9 mouse cellular contexts compared by ENCODE assay signal in the genomic region with DNA sequence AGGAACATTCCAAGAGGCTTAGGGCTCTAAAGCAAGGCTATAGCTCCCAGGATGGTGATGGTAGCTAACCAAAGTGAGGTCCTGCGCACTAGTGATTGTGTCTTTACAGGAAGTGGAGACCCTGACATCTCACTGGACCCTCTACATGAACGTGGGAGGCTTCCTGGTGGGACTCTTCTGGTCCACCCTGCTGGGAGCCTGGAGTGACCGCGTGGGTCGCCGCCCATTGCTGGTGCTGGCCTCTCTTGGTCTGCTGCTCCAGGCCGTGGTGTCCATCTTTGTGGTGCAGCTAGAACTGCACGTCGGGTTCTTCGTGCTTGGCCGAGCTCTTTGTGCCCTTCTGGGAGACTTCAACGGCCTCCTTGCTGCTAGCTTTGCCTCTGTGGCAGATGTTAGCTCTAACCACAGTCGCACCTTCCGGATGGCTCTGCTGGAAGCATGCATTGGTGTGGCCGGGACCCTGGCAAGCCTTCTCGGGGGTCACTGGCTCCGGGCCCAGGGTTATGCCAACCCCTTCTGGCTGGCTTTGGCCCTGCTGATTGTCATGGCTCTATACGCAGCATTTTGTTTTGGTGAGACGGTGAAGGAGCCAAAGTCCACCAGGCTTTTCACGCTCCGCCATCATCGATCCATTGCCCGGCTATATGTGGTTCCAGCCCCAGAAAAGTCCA. TPM values are rescaled to one million over a fixed set of nuclear protein-coding genes. Genes with fewer than 3 reads are reported as not detected.
A peak's percentile ranks its signal among the peaks of the same experiment; 100 is the strongest.
DNase-seq lines count a peak whose midpoint lies in the region; ATAC-seq and TF ChIP-seq lines count a peak whose summit lies in the region.
"Had no signal": no experiment of that assay in that cellular context is flagged by ENCODE, and none has a peak within 500 bp of the region (broad histone marks: within the 10 kb centered on the region; RNA-seq: fewer than 3 reads in every experiment).

No protein-coding gene starts in this region.

- no peak for TF ChIP-seq EP300 in stomach, postnatal 0 days (optimal IDR thresholded peaks at IDR 0.05)

- peak overlapping the region; percentile 83 for H3K9ac ChIP-seq in liver, embryonic 11.5 days (ENCODE audit: low read depth, low read length)
- H3K9ac ChIP-seq in stomach, postnatal 0 days (ENCODE audit: low read length) = peak overlapping the region; percentile 75; the same call in 1 of the 2 replicates

- TF ChIP-seq CTCF in cerebellum, adult 2 months (IDR thresholded peaks at IDR 0.05; ENCODE audit: borderline replicate concordance, insufficient read depth, low read depth, low read length) = no peak
- no peak for TF ChIP-seq CTCF in spleen, adult 2 months (IDR thresholded peaks at IDR 0.05; ENCODE audit: extremely low read depth, insufficient read depth, insufficient read length, insufficient replicate concordance)
- no peak for TF ChIP-seq CTCF in stomach, postnatal 0 days (IDR thresholded peaks at IDR 0.05; ENCODE audit: low read depth)

- no peaks in the 10 kb centered on the region for H3K9me3 ChIP-seq in liver, embryonic 11.5 days (ENCODE audit: control insufficient read depth, low read length)
- H3K9me3 ChIP-seq in stomach, postnatal 0 days (ENCODE audit: control insufficient read depth, low read length) = no peaks in the 10 kb centered on the region

- H3K4me2 ChIP-seq in liver, embryonic 11.5 days = peak overlapping the region; percentile 100
- H3K4me2 ChIP-seq in stomach, postnatal 0 days (replicated peaks; ENCODE audit: low read depth) = peak overlapping the region; percentile 92

- no peak for DNase-seq in cerebellum, adult 2 months
- no peak for DNase-seq in cerebellum, adult 11 months
- no peak for DNase-seq in spleen, adult 2 months (ENCODE audit: low read depth in 1 of 2, low spot score in 2 of 2)
- DNase-seq in spleen, adult 18-20 months = no peak
- DNase-seq in liver, embryonic 11.5 days (ENCODE audit: low spot score) = no peak
- DNase-seq in stomach, postnatal 0 days (ENCODE audit: low spot score) = no peak
- DNase-seq in thymus, postnatal 25 days = no peak
- DNase-seq in adrenal gland, adult 8-10 months = no peak

- TF ChIP-seq POLR2A in cerebellum, adult 2 months (IDR thresholded peaks at IDR 0.05; ENCODE audit: borderline replicate concordance, insufficient read depth, low read length) = no peak
- no peak for TF ChIP-seq POLR2A in spleen, adult 2 months (IDR thresholded peaks at IDR 0.05; ENCODE audit: low read depth, low read length)

- no peaks in the 10 kb centered on the region for H3K36me3 ChIP-seq in spleen, adult 2 months (ENCODE audit: control insufficient read depth, insufficient read depth, low read length)
- H3K36me3 ChIP-seq in liver, embryonic 11.5 days (ENCODE audit: control insufficient read depth, insufficient read depth, low read length) = no peaks in the 10 kb centered on the region
- H3K36me3 ChIP-seq in stomach, postnatal 0 days (ENCODE audit: control insufficient read depth, insufficient read depth, low read length) = no peaks in the 10 kb centered on the region

- WGBS in cerebellum, adult 2 months = 21% methylated on average over 23 of the region's 23 CpGs
- WGBS in spleen, adult 2 months = 66% methylated on average over 23 of the region's 23 CpGs
- WGBS in liver, embryonic 11.5 days = 75% methylated on average over 23 of the region's 23 CpGs
- WGBS in stomach, postnatal 0 days = 73% methylated on average over 23 of the region's 23 CpGs

- H3K27ac ChIP-seq in cerebellum, adult 2 months (ENCODE audit: insufficient read depth, low read length) = no peak overlapping the region
- H3K27ac ChIP-seq in spleen, adult 2 months (ENCODE audit: insufficient read depth, low read length) = no peak overlapping the region
- peak overlapping the region; percentile 69; the same call in 1 of the 2 replicates for H3K27ac ChIP-seq in liver, embryonic 11.5 days (ENCODE audit: low read depth, low read length)
- peak overlapping the region; percentile 91 for H3K27ac ChIP-seq in stomach, postnatal 0 days (replicated peaks)

- H3K4me1 ChIP-seq in cerebellum, adult 2 months (ENCODE audit: control insufficient read depth, insufficient read depth, low read length) = 0 out of 2 replicates have a peak, but pooled peaks cover 4% of the 10 kb centered on the region
- peaks cover 3% of the 10 kb centered on the region; the same call in 1 of the 2 replicates for H3K4me1 ChIP-seq in spleen, adult 2 months (ENCODE audit: control insufficient read depth, insufficient read depth, insufficient read length)
- peaks cover 24% of the 10 kb centered on the region for H3K4me1 ChIP-seq in liver, embryonic 11.5 days (replicated peaks; ENCODE audit: control insufficient read depth, insufficient read depth, low read length)
- no peaks in the 10 kb centered on the region for H3K4me1 ChIP-seq in stomach, postnatal 0 days (replicated peaks; ENCODE audit: control insufficient read depth, insufficient read depth)

- H3K4me3 ChIP-seq in cerebellum, adult 2 months (replicated peaks; ENCODE audit: insufficient read depth, low read depth, low read length) = peak overlapping the region; percentile 70
- H3K4me3 ChIP-seq in spleen, adult 2 months (ENCODE audit: extremely low read depth, insufficient read depth, insufficient read length) = peak overlapping the region; percentile 76; the same call in 1 of the 2 replicates
- H3K4me3 ChIP-seq in liver, embryonic 11.5 days (ENCODE audit: low read depth, low read length) = peak overlapping the region; percentile 76
- H3K4me3 ChIP-seq in stomach, postnatal 0 days (ENCODE audit: low read depth, low read length) = peak overlapping the region; percentile 73

- no peaks in the 10 kb centered on the region for H3K27me3 ChIP-seq in cerebellum, adult 2 months (ENCODE audit: control insufficient read depth, insufficient read depth, low read length)
- H3K27me3 ChIP-seq in spleen, adult 2 months (ENCODE audit: control insufficient read depth, insufficient read depth, low read length) = no peaks in the 10 kb centered on the region
- no peaks in the 10 kb centered on the region for H3K27me3 ChIP-seq in liver, embryonic 11.5 days (replicated peaks; ENCODE audit: control insufficient read depth, insufficient read depth, low read length)
- H3K27me3 ChIP-seq in stomach, postnatal 0 days (ENCODE audit: control insufficient read depth, insufficient read depth, low read length) = no peaks in the 10 kb centered on the region

- ATAC-seq in liver, embryonic 11.5 days (replicated peaks; ENCODE audit: low FRiP score) = 0 out of 2 replicates have a peak, but pooled peaks have one; percentile 10
- ATAC-seq in stomach, postnatal 0 days (ENCODE audit: low FRiP score, low TSS enrichment) = peak; percentile 7; the same call in 1 of the 2 replicates

RNA-seq across cellular contexts. Expression of gene Slc46a1, which starts 0.9 kb away (rescaled TPM):
- polyA plus RNA-seq in cerebellum, adult 2 months (2012; rRNA removed) = 15.2 and 15.4 TPM in 2 replicates
- 5.5 and 6.1 TPM in 2 replicates for polyA plus RNA-seq in spleen, adult 2 months (2012; rRNA removed)
- polyA plus RNA-seq in liver, embryonic 11.5 days (2014; fragmentation: Nextera tagmentation; extraction: Ambion mirVana) = 9.8 and 12.1 TPM in 2 replicates
- polyA plus RNA-seq in stomach, postnatal 0 days (2015; fragmentation: Nextera tagmentation; extraction: Ambion mirVana) = 16.4 and 16.9 TPM in 2 replicates
- 10 to 100 TPM; 36.9 to 54.8 (median 42.6) TPM for total RNA-seq in adrenal gland, adult 8-10 months (2022)

RNA-seq across cellular contexts. Expression of gene Sarm1, which starts 31.2 kb away (rescaled TPM):
- 29.0 and 32.0 TPM in 2 replicates for polyA plus RNA-seq in cerebellum, adult 2 months (2012; rRNA removed)
- 0.51 and 1.0 TPM in 2 replicates for polyA plus RNA-seq in spleen, adult 2 months (2012; rRNA removed)
- polyA plus RNA-seq in liver, embryonic 11.5 days (2014; fragmentation: Nextera tagmentation; extraction: Ambion mirVana) = 0.44 and 0.71 TPM in 2 replicates
- 0.89 and 1.1 TPM in 2 replicates for polyA plus RNA-seq in stomach, postnatal 0 days (2015; fragmentation: Nextera tagmentation; extraction: Ambion mirVana)
- total RNA-seq in adrenal gland, adult 8-10 months (2022) = 10 to 100 TPM in 2 of 4 experiments, 1 to 10 TPM in 2; 6.4 to 15.1 (median 9.0) TPM

RNA-seq across cellular contexts. Expression of gene Vtn, which starts 32.5 kb away (rescaled TPM):
- 142 and 143 TPM in 2 replicates for polyA plus RNA-seq in cerebellum, adult 2 months (2012; rRNA removed)
- polyA plus RNA-seq in spleen, adult 2 months (2012; rRNA removed) = 2.6 and 3.0 TPM in 2 replicates
- 220 and 245 TPM in 2 replicates for polyA plus RNA-seq in liver, embryonic 11.5 days (2014; fragmentation: Nextera tagmentation; extraction: Ambion mirVana)
- polyA plus RNA-seq in stomach, postnatal 0 days (2015; fragmentation: Nextera tagmentation; extraction: Ambion mirVana) = 3.6 and 6.0 TPM in 2 replicates
- total RNA-seq in adrenal gland, adult 8-10 months (2022) = 1 to 10 TPM in 2 of 4 experiments, under 1 TPM in 2; 0.66 to 3.2 (median 1.1) TPM

RNA-seq across cellular contexts. Expression of gene Sebox, which starts 36.9 kb away (rescaled TPM):
- polyA plus RNA-seq in cerebellum, adult 2 months (2012; rRNA removed) = 14.7 and 17.3 TPM in 2 replicates
- polyA plus RNA-seq in spleen, adult 2 months (2012; rRNA removed) = not detected in 2 replicates
- polyA plus RNA-seq in liver, embryonic 11.5 days (2014; fragmentation: Nextera tagmentation; extraction: Ambion mirVana) = 0.21 and 0.32 TPM in 2 replicates
- polyA plus RNA-seq in stomach, postnatal 0 days (2015; fragmentation: Nextera tagmentation; extraction: Ambion mirVana) = 0.10 TPM in 1 of 2 replicates, not detected in the other
- not detected for total RNA-seq in adrenal gland, adult 8-10 months (2022)
- polyA plus RNA-seq: large intestine, adult 2 months had no signal

RNA-seq across cellular contexts. Expression of gene Slc13a2, which starts 44.4 kb away (rescaled TPM):
- not detected in 2 replicates for polyA plus RNA-seq in cerebellum, adult 2 months (2012; rRNA removed)
- polyA plus RNA-seq in spleen, adult 2 months (2012; rRNA removed) = 0.28 and 0.41 TPM in 2 replicates
- polyA plus RNA-seq in liver, embryonic 11.5 days (2014; fragmentation: Nextera tagmentation; extraction: Ambion mirVana) = not detected in 2 replicates
- polyA plus RNA-seq in stomach, postnatal 0 days (2015; fragmentation: Nextera tagmentation; extraction: Ambion mirVana) = 0.23 and 0.39 TPM in 2 replicates
- total RNA-seq in adrenal gland, adult 8-10 months (2022) = not detected

Comparison
In these comparisons a context has a peak if more than half of its experiments do, and no peak if none do; other contexts are left out.
1. H3K27ac ChIP-seq: peak in liver, embryonic 11.5 days (single experiment) and stomach, postnatal 0 days (single experiment); none in cerebellum, adult 2 months (single experiment) and spleen, adult 2 months (single experiment).
2. RNA of gene Sarm1, which starts 31.2 kb away (polyA plus RNA-seq): 29.0 to 32.0 TPM in cerebellum, adult 2 months; 0.89 to 1.1 TPM in stomach, postnatal 0 days, 0.44 to 0.71 TPM in liver, embryonic 11.5 days and 0.51 to 1.0 TPM in spleen, adult 2 months; every median in the first group is over 10 times any median in the second.
3. RNA of gene Vtn, which starts 32.5 kb away (polyA plus RNA-seq): 220 to 245 TPM in liver, embryonic 11.5 days and 142 to 143 TPM in cerebellum, adult 2 months; 3.6 to 6.0 TPM in stomach, postnatal 0 days and 2.6 to 3.0 TPM in spleen, adult 2 months; every median in the first group is over 10 times any median in the second.
4. Peak in every context shown above with its lines, with median percentiles within 50 percentile points of each other: H3K4me3 ChIP-seq.